Mouse (Mus musculus): Measurements from ENCODE around the gene Higd1a. TPM values are rescaled to one million over a fixed set of nuclear protein-coding genes. Genes with fewer than 3 reads are reported as not detected.

Gene Higd1a
- polyA plus RNA-seq, 1 experiment, result 78.5 TPM

- Histone ChIP-seq H3K4me3 (ENCODE audit: low read depth, low read length) (no peak overlapping the region), H3K9ac (ENCODE audit: low read depth, poor library complexity, severe bottlenecking) (no peak overlapping the region), H3K36me3 (ENCODE audit: control insufficient read depth, insufficient read depth, low read length, poor library complexity, severe bottlenecking) (no peaks in the 10 kb centered on the region), H3K9me3 (replicated peaks; ENCODE audit: control insufficient read depth, insufficient read depth, low read length, poor library complexity, severe bottlenecking) (no peaks in the 10 kb centered on the region), H3K27ac (ENCODE audit: insufficient read depth, low read length) (no peak overlapping the region), H3K4me1 (ENCODE audit: control insufficient read depth, insufficient read depth, low read length) (no peaks in the 10 kb centered on the region), H3K27me3 (ENCODE audit: control insufficient read depth, insufficient read depth, low read length, poor library complexity, severe bottlenecking) (no peaks in the 10 kb centered on the region)
- TF ChIP-seq POLR2A (IDR thresholded peaks at IDR 0.05; ENCODE audit: insufficient read depth, low read length), result no peak
- no peak for TF ChIP-seq CTCF (IDR thresholded peaks at IDR 0.05; ENCODE audit: low read depth, low read length)
- no peak for TF ChIP-seq EP300 (IDR thresholded peaks at IDR 0.05; ENCODE audit: insufficient read depth, low read depth, low read length)
These were observed 38.9 kb downstream of the Higd1a start for GRCm38 (mm10) chr9:121819073-121819770.

- H3K27ac ChIP-seq (ENCODE audit: insufficient read depth, low read length), result no peak overlapping the region
- H3K4me1 ChIP-seq (ENCODE audit: control insufficient read depth, insufficient read depth, low read length), result no peaks in the 10 kb centered on the region
- H3K27me3 ChIP-seq (ENCODE audit: control insufficient read depth, insufficient read depth, low read length, poor library complexity, severe bottlenecking), result no peaks in the 10 kb centered on the region
- no peaks in the 10 kb centered on the region for H3K36me3 ChIP-seq (ENCODE audit: control insufficient read depth, insufficient read depth, low read length, poor library complexity, severe bottlenecking)
- no peaks in the 10 kb centered on the region for H3K9me3 ChIP-seq (replicated peaks; ENCODE audit: control insufficient read depth, insufficient read depth, low read length, poor library complexity, severe bottlenecking)
- H3K9ac ChIP-seq (ENCODE audit: low read depth, poor library complexity, severe bottlenecking), result no peak overlapping the region
- TF ChIP-seq EP300 (IDR thresholded peaks at IDR 0.05; ENCODE audit: insufficient read depth, low read depth, low read length) (no peak), CTCF (IDR thresholded peaks at IDR 0.05; ENCODE audit: low read depth, low read length) (no peak), POLR2A (IDR thresholded peaks at IDR 0.05; ENCODE audit: insufficient read depth, low read length) (no peak)
- no peak overlapping the region for H3K4me3 ChIP-seq (ENCODE audit: low read depth, low read length)
These were observed 43.0 kb downstream of the Higd1a start for GRCm38 (mm10) chr9:121815183-121815582.

GRCm38 (mm10) chr9:121810081-121810821 lies 47.9 kb downstream of the Higd1a start:
- no peak overlapping the region for H3K4me3 ChIP-seq (ENCODE audit: low read depth, low read length)
- H3K9ac ChIP-seq (ENCODE audit: low read depth, poor library complexity, severe bottlenecking), result no peak overlapping the region
- H3K27me3 ChIP-seq (ENCODE audit: control insufficient read depth, insufficient read depth, low read length, poor library complexity, severe bottlenecking), result no peaks in the 10 kb centered on the region
- no peaks in the 10 kb centered on the region for H3K36me3 ChIP-seq (ENCODE audit: control insufficient read depth, insufficient read depth, low read length, poor library complexity, severe bottlenecking)
- TF ChIP-seq POLR2A (IDR thresholded peaks at IDR 0.05; ENCODE audit: insufficient read depth, low read length) (no peak), EP300 (IDR thresholded peaks at IDR 0.05; ENCODE audit: insufficient read depth, low read depth, low read length) (no peak), CTCF (IDR thresholded peaks at IDR 0.05; ENCODE audit: low read depth, low read length) (no peak)
- no peak overlapping the region for H3K27ac ChIP-seq (ENCODE audit: insufficient read depth, low read length)
- H3K9me3 ChIP-seq (replicated peaks; ENCODE audit: control insufficient read depth, insufficient read depth, low read length, poor library complexity, severe bottlenecking), result no peaks in the 10 kb centered on the region
- no peaks in the 10 kb centered on the region for H3K4me1 ChIP-seq (ENCODE audit: control insufficient read depth, insufficient read depth, low read length)

GRCm38 (mm10) chr9:121808511-121808910 lies 49.7 kb downstream of the Higd1a start:
- TF ChIP-seq POLR2A (IDR thresholded peaks at IDR 0.05; ENCODE audit: insufficient read depth, low read length) (no peak), EP300 (IDR thresholded peaks at IDR 0.05; ENCODE audit: insufficient read depth, low read depth, low read length) (no peak), CTCF (IDR thresholded peaks at IDR 0.05; ENCODE audit: low read depth, low read length) (no peak)
- H3K27me3 ChIP-seq (ENCODE audit: control insufficient read depth, insufficient read depth, low read length, poor library complexity, severe bottlenecking), result no peaks in the 10 kb centered on the region
- no peak overlapping the region for H3K9ac ChIP-seq (ENCODE audit: low read depth, poor library complexity, severe bottlenecking)
- H3K4me3 ChIP-seq (ENCODE audit: low read depth, low read length), result no peak overlapping the region
- no peaks in the 10 kb centered on the region for H3K9me3 ChIP-seq (replicated peaks; ENCODE audit: control insufficient read depth, insufficient read depth, low read length, poor library complexity, severe bottlenecking)
- H3K27ac ChIP-seq (ENCODE audit: insufficient read depth, low read length), result no peak overlapping the region
- H3K36me3 ChIP-seq (ENCODE audit: control insufficient read depth, insufficient read depth, low read length, poor library complexity, severe bottlenecking), result no peaks in the 10 kb centered on the region
- no peaks in the 10 kb centered on the region for H3K4me1 ChIP-seq (ENCODE audit: control insufficient read depth, insufficient read depth, low read length)

GRCm38 (mm10) chr9:121807947-121808346 lies 50.2 kb downstream of the Higd1a start:
- Histone ChIP-seq H3K4me1 (ENCODE audit: control insufficient read depth, insufficient read depth, low read length) (no peaks in the 10 kb centered on the region), H3K36me3 (ENCODE audit: control insufficient read depth, insufficient read depth, low read length, poor library complexity, severe bottlenecking) (no peaks in the 10 kb centered on the region), H3K9ac (ENCODE audit: low read depth, poor library complexity, severe bottlenecking) (no peak overlapping the region), H3K27ac (ENCODE audit: insufficient read depth, low read length) (no peak overlapping the region), H3K27me3 (ENCODE audit: control insufficient read depth, insufficient read depth, low read length, poor library complexity, severe bottlenecking) (no peaks in the 10 kb centered on the region), H3K9me3 (replicated peaks; ENCODE audit: control insufficient read depth, insufficient read depth, low read length, poor library complexity, severe bottlenecking) (no peaks in the 10 kb centered on the region), H3K4me3 (ENCODE audit: low read depth, low read length) (no peak overlapping the region)
- TF ChIP-seq POLR2A (IDR thresholded peaks at IDR 0.05; ENCODE audit: insufficient read depth, low read length) (no peak), CTCF (IDR thresholded peaks at IDR 0.05; ENCODE audit: low read depth, low read length) (no peak), EP300 (IDR thresholded peaks at IDR 0.05; ENCODE audit: insufficient read depth, low read depth, low read length) (no peak)

GRCm38 (mm10) chr9:121807546-121807945 lies 50.6 kb downstream of the Higd1a start:
- Histone ChIP-seq H3K4me3 (ENCODE audit: low read depth, low read length) (no peak overlapping the region), H3K9ac (ENCODE audit: low read depth, poor library complexity, severe bottlenecking) (no peak overlapping the region), H3K4me1 (ENCODE audit: control insufficient read depth, insufficient read depth, low read length) (no peaks in the 10 kb centered on the region), H3K27me3 (ENCODE audit: control insufficient read depth, insufficient read depth, low read length, poor library complexity, severe bottlenecking) (no peaks in the 10 kb centered on the region), H3K36me3 (ENCODE audit: control insufficient read depth, insufficient read depth, low read length, poor library complexity, severe bottlenecking) (no peaks in the 10 kb centered on the region), H3K27ac (ENCODE audit: insufficient read depth, low read length) (no peak overlapping the region), H3K9me3 (replicated peaks; ENCODE audit: control insufficient read depth, insufficient read depth, low read length, poor library complexity, severe bottlenecking) (no peaks in the 10 kb centered on the region)
- TF ChIP-seq EP300 (IDR thresholded peaks at IDR 0.05; ENCODE audit: insufficient read depth, low read depth, low read length) (no peak), CTCF (IDR thresholded peaks at IDR 0.05; ENCODE audit: low read depth, low read length) (no peak), POLR2A (IDR thresholded peaks at IDR 0.05; ENCODE audit: insufficient read depth, low read length) (no peak)

All from ES-Bruce4 (cell line).